Mouse (Mus musculus) heart, adult 2 months (tissue): Measurements from ENCODE around the gene Prcc.

Experiments used
- CTCF ChIP-seq: fragments of 200-600 bp; IDR thresholded peaks from 2 replicates; pipeline ENCODE4 v1.8.1; 2022; ENCODE audit warnings: antibody characterized with exemption, mild to moderate bottlenecking, moderate library complexity
- EP300 ChIP-seq: fragments of 200-500 bp; IDR thresholded peaks from 2 replicates; pipeline ENCODE4 v1.6.1; 2011; ENCODE audit warnings: low read depth, low read length, control low read depth; ENCODE audit not compliant: insufficient read depth
- POLR2A ChIP-seq: fragments of 200-500 bp; IDR thresholded peaks from 2 replicates; pipeline ENCODE4 v1.6.1; 2011; ENCODE audit warnings: mild to moderate bottlenecking, low read depth, low read length, control low read depth; ENCODE audit not compliant: insufficient read depth

DNA sequence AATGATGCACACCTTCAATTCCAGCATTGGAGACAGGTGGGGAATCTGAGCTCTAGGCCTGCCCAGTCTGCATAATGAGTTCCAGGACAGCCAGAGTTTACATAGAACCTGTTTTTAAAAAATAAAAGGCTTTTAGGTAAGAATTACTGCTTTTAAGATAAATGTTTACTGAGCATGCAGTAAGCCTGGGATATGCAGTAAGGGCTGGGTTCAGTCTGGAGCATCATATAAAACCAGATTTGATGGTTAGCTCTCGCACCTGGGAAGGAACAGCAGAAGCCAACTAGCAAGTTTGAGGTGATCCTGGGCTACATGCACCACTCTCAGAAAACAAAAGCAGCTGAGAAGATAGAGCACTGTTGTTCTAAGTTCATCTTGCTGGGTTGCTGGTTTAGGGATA lies 33.1 kb upstream of the Prcc start:
- TF ChIP-seq EP300 (no peak), CTCF (no peak), POLR2A (no peak)
